Mouse (Mus musculus) small intestine, adult 10 weeks (tissue): ENCODE measurements around the gene Akr1b7. TPM values are rescaled to one million over a fixed set of nuclear protein-coding genes. Genes with fewer than 3 reads are reported as not detected.

Experiments
- polyA plus RNA-seq: library from polyadenylated mRNA; stranded (reverse); fragments of 350-450 nt; fragmentation: Illumina TruSeq; extraction: RNeasy Lipid Tissue Mini Kit (QIAGEN cat#74804); gene quantifications from one replicate; pipeline ENCODE4 v1.2.3, GENCODE M21; 2014; ENCODE audit warnings: low replicate concordance

The Akr1b7 gene
- polyA plus RNA-seq: 76.0 TPM

DNA sequence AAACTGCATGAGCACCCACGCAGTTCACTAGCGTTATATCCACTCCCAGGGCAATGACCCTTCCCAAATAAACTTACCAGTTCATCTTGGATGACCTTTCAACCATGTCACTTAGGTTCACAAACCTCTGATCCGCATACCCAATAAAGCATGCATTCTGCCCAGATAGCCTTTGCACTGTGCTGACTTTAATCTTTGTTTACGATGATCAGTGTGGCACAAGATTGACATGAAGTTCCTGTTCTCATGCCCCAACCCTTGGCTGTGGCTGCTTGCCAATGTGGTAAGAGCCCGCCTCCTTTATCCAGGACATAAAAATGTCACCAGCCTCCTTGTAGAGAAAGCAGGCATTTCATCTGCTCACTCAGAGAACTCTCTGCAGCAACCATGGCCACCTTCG, at the start of gene Akr1b7:
Gene Akr1b7, plus strand, starts transcription at position 312 of the 400 bp plus-strand sequence.

DNA sequence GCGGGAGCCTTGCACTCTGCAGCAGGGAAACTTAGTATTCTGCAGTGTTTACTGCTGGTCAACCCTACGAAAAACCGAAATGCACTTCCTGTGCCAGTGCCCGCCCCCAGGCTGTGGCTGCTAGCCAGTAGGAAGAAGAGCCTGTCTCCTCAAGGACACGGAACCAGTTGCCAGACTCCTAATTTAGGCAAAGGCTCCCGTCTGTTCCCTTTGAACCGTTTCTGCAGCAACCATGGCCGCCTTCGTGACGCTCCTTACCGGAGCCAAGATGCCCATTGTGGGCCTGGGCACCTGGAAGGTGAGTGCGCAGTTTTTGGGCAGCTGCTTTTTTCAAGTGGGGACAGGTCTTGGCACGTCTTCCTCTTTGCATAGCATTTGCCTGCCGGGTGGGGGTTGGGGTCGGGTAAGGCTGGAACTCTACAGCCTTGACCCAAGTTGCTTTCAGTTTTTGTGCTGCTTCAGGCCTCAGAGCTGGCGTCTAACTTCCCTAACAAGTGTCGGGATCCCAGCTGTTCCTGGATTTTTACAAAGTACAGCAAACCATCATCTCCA, 27.9 kb upstream of the Akr1b7 start, which contains the start of gene Akr1b10:
Gene Akr1b10, plus strand, starts transcription at position 109 of the 552 bp plus-strand sequence.

Other genes with a start within 250 kb of the Akr1b7 start
- 5.4 TPM for gene Slc35b4, start 235.2 kb upstream of the Akr1b7 start, polyA plus RNA-seq
- gene Akr1b3, start 94.9 kb upstream of the Akr1b7 start, polyA plus RNA-seq: 17.0 TPM
- gene Akr1b8, start 58.2 kb upstream of the Akr1b7 start, polyA plus RNA-seq: 1.7 TPM
- gene Akr1b10, start 28.1 kb upstream of the Akr1b7 start, polyA plus RNA-seq: 17.3 TPM
- gene Bpgm, start 63.9 kb downstream of the Akr1b7 start, polyA plus RNA-seq: 45.0 TPM
- gene Cald1, start 186.2 kb downstream of the Akr1b7 start, polyA plus RNA-seq: 170 TPM